Mouse (Mus musculus): ENCODE results near the gene Bace1.

DNA sequence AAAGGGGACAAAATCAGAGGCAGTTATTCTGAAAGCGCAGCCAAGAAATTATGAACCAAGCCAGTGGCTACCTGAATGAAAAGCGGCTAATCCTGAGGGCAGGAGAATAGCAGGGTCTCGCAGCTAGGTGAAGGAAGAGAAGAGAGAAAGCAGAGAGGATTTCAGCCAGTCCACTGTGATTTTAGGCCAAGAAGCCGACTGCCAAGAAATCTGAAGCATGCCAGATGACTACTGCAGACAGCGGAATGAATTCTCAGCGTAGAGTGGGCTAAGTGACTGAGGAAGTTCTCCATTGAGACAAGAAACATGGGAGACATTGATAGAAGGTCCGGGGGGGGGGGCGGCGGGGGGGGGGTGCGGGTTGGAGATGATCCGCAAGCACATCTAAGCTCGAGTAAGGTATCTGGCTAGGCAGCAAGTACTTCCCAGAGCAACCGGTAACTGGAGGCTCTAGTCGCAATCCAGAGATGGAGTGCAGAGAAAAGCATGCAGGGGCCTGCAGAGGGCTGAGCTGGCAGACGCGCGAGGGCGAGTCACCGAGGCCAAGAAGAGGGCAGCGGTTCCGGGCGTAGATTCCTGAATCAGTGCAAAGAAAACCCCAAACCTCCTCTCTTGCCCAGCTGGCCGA is 10.6 kb upstream of the Bace1 start:
- no peak for TF ChIP-seq CTCF (IDR thresholded peaks at IDR 0.05; ENCODE audit: borderline replicate concordance, insufficient read depth, low read length)
- TF ChIP-seq POLR2A (IDR thresholded peaks at IDR 0.05; ENCODE audit: low read depth, low read length), result no peak
